Mouse (Mus musculus) heart, postnatal 0 days (tissue): ENCODE measurements around the gene Akt3. TPM values are rescaled to one million over a fixed set of nuclear protein-coding genes. Genes with fewer than 3 reads are reported as not detected.

ENCODE experiments used
- ATAC-seq: fragments of 200-750 bp; cut with Nextera tagmentation; 2 replicates; pipeline ENCODE4 v1.8.0; 2017; ENCODE audit warnings: low read depth, moderate number of reproducible peaks, moderate library complexity; ENCODE audit not compliant: insufficient read depth
- DNase-seq: peaks from one replicate; pipeline ENCODE4 v3.0.0-alpha.2; 2016; ENCODE audit warnings: low spot score
- H3K27ac ChIP-seq: fragments of 300-500 bp; sonication (generic); 2 replicates; pipeline ENCODE4 v1.5.1; 2014; ENCODE audit warnings: low read depth, mild to moderate bottlenecking
- H3K27me3 ChIP-seq: fragments of 300-500 bp; sonication (generic); 2 replicates; pipeline ENCODE4 v1.6.1; 2014; ENCODE audit warnings: low read length, mixed read lengths; ENCODE audit not compliant: control insufficient read depth, insufficient read depth
- H3K36me3 ChIP-seq: fragments of 300-500 bp; sonication (generic); replicated peaks from 2 replicates; pipeline ENCODE4 v1.6.1; 2014; ENCODE audit warnings: low read length, mixed read lengths; ENCODE audit not compliant: control insufficient read depth, insufficient read depth
- H3K4me1 ChIP-seq: fragments of 300-500 bp; sonication (generic); 2 replicates; pipeline ENCODE4 v1.6.1; 2014; ENCODE audit warnings: antibody characterized with exemption; ENCODE audit not compliant: control insufficient read depth, insufficient read depth
- H3K4me2 ChIP-seq: fragments of 300-500 bp; sonication (generic); 2 replicates; pipeline ENCODE4 v1.6.1; 2014; ENCODE audit warnings: low read depth, mild to moderate bottlenecking, low read length, moderate library complexity
- H3K4me3 ChIP-seq: fragments of 300-500 bp; sonication (generic); 2 replicates; pipeline ENCODE4 v1.5.1; 2014; ENCODE audit warnings: low read depth, low read length
- H3K9ac ChIP-seq: fragments of 300-500 bp; sonication (generic); replicated peaks from 2 replicates; pipeline ENCODE4 v1.6.1; 2014; ENCODE audit warnings: low read depth, low read length, mixed read lengths
- H3K9me3 ChIP-seq: fragments of 300-500 bp; sonication (generic); replicated peaks from 2 replicates; pipeline ENCODE4 v1.6.1; 2016; ENCODE audit warnings: low read length; ENCODE audit not compliant: control insufficient read depth
- CTCF ChIP-seq: IDR thresholded peaks from 2 replicates; pipeline ENCODE4 v1.5.1; 2016; ENCODE audit warnings: antibody characterized with exemption, control low read depth, low read depth
- EP300 ChIP-seq: IDR thresholded peaks from 2 replicates; pipeline ENCODE4 v1.6.1; 2016; ENCODE audit warnings: antibody characterized with exemption, low read depth
- WGBS: fragments of 180-500 bp; shearing (Covaris S2); extraction: QIAGEN DNeasy Blood & Tissue Kit; methylation state at CpG from one replicate; pipeline ENCODE4 v1.1.7; 2014; 5-methylcytosine and 5-hydroxymethylcytosine counted together
- polyA plus RNA-seq: library from polyadenylated mRNA; unstranded; fragments of >200 nt; fragmentation: Nextera tagmentation; extraction: Ambion mirVana; gene quantifications from 2 replicates; pipeline ENCODE4 v1.2.1, GENCODE M21; 2015
- total RNA-seq: library from RNA; depleted of rRNA; stranded (reverse); fragments of >200 nt; gene quantifications from 2 replicates; pipeline ENCODE4 v1.2.3, GENCODE M21; 2014; ENCODE audit warnings: low replicate concordance

The Akt3 gene
- total and polyA plus RNA-seq, 2 experiments from 2014 or later: 2.6 to 9.9 TPM

- DNase-seq (no peak), ATAC-seq (no peak)
- Histone ChIP-seq H3K4me3 (no peak overlapping the region), H3K4me1 (no peaks in the 10 kb centered on the region), H3K4me2 (no peak overlapping the region), H3K27me3 (no peaks in the 10 kb centered on the region), H3K36me3 (no peaks in the 10 kb centered on the region), H3K9ac (no peak overlapping the region), H3K27ac (no peak overlapping the region), H3K9me3 (no peaks in the 10 kb centered on the region)
- 80% methylated on average over 1 of the region's 1 CpGs for WGBS
- no peak for TF ChIP-seq EP300
- TF ChIP-seq CTCF: no peak
Observed at GRCm38 (mm10) chr1:177267645-177268044, 9.6 kb upstream of the Akt3 start.

- Histone ChIP-seq H3K36me3 (no peaks in the 10 kb centered on the region), H3K27me3 (no peaks in the 10 kb centered on the region), H3K4me1 (no peaks in the 10 kb centered on the region), H3K4me2 (no peak overlapping the region), H3K9ac (no peak overlapping the region), H3K9me3 (no peaks in the 10 kb centered on the region), H3K27ac (no peak overlapping the region), H3K4me3 (no peak overlapping the region)
- DNase-seq (no peak), ATAC-seq (no peak)
- TF ChIP-seq EP300: no peak
- no peak for TF ChIP-seq CTCF
- 63% methylated on average over 2 of the region's 2 CpGs for WGBS
Observed at GRCm38 (mm10) chr1:177262926-177263325, 4.9 kb upstream of the Akt3 start.

DNA sequence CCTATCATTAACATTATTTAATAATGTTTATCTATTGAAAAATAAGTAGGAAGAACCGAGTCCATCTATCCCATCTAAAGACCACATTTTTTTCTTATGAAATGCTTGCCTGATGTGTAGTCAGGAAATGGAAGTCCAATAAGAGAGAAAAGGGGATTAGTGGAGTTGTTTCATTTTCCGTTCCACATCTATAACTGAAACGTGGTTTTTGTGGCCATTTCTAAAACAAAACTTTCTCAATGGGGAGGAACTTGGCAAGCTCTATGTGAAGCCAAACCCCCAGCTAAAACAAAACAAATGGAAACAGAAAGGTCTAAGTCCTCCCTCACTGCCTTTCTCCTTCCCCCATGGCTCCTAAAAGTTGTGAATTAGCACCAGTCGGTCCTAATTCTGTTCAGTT lies 2.8 kb upstream of the Akt3 start:
- Histone ChIP-seq H3K27me3 (no peaks in the 10 kb centered on the region), H3K9ac (no peak overlapping the region), H3K27ac (no peak overlapping the region), H3K36me3 (no peaks in the 10 kb centered on the region), H3K4me1 (no peaks in the 10 kb centered on the region), H3K4me2 (no peak overlapping the region), H3K4me3 (no peak overlapping the region), H3K9me3 (no peaks in the 10 kb centered on the region)
- ATAC-seq: no peak
- WGBS: 66% methylated on average over 4 of the region's 4 CpGs
- TF ChIP-seq EP300 (no peak), CTCF (no peak)
- DNase-seq: no peak

GRCm38 (mm10) chr1:177259038-177259600 lies 1.1 kb upstream of the Akt3 start:
- Histone ChIP-seq H3K9ac (peak overlapping the region; percentile 82), H3K36me3 (no peaks in the 10 kb centered on the region), H3K27me3 (no peaks in the 10 kb centered on the region), H3K4me1 (no peaks in the 10 kb centered on the region), H3K27ac (peak overlapping the region; percentile 91), H3K4me3 (peak overlapping the region; percentile 97), H3K9me3 (no peaks in the 10 kb centered on the region), H3K4me2 (peak overlapping the region; percentile 86)
- no peak for DNase-seq
- 30% methylated on average over 16 of the region's 16 CpGs for WGBS
- TF ChIP-seq EP300: no peak
- TF ChIP-seq CTCF: no peak
- no peak for ATAC-seq

DNA sequence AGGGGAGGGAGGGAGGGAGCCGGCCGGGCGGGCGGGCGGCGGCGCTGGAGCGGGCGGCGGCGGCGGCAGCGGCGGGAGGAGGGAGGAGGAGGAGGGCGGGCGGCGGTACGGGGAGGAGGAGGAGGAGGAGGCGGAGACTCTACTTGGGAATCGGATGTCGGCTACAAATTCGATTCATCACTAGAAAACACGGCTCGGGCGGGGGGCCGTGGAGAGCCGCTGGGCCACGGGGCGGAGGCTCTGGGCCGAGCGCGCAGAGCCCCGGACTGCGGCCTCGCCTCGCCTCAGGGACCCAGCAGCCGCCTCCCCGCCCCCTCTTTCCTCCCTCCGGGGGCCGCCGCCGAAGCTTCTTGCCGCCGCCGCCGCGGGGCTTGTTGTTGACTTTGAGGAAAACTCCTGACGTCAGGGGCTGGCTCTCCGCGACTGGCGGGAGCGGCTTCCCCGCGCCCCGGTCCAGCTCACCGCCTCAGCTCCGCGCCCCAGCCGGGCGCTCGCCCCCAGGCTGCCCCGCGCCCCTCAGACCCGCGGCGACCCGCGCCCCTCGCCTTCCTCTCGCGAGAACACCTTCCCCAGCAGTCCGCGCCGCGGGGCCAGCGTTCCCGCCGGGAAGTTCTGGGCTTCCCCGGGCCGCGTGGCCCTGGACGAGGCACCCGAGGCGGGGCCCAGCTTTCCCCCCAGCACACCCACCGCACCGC lies 487 bp upstream of the Akt3 start:
- peak overlapping the region; percentile 82 for H3K9ac ChIP-seq
- H3K4me1 ChIP-seq: no peaks in the 10 kb centered on the region
- TF ChIP-seq EP300 (no peak), CTCF (no peak)
- no peaks in the 10 kb centered on the region for H3K36me3 ChIP-seq
- peak overlapping the region; percentile 97 for H3K4me3 ChIP-seq
- H3K4me2 ChIP-seq: peak overlapping the region; percentile 86
- peak; percentile 86 for ATAC-seq
- no peaks in the 10 kb centered on the region for H3K27me3 ChIP-seq
- WGBS: under 1% methylated on average over 57 of the region's 86 CpGs
- H3K9me3 ChIP-seq: no peaks in the 10 kb centered on the region
- peak; percentile 83 for DNase-seq
- H3K27ac ChIP-seq: peak overlapping the region; percentile 91
